ENCODE assay signal across 12 mouse cellular contexts in genomic region chr5:146781663-146782062, GRCm38 (mm10). TPM values are rescaled to one million over a fixed set of nuclear protein-coding genes. Genes with fewer than 3 reads are reported as not detected.
DNase-seq lines count a peak whose midpoint lies in the region; ATAC-seq and TF ChIP-seq lines count a peak whose summit lies in the region.
"Had no signal": no experiment of that assay in that cellular context is flagged by ENCODE, and none has a peak within 500 bp of the region (broad histone marks: within the 10 kb centered on the region; RNA-seq: fewer than 3 reads in every experiment).

No protein-coding gene starts in this region.

- peak; percentile 95 for DNase-seq in heart, adult 11 months
- no peak for DNase-seq in heart, postnatal 14 days
- peak; percentile 32 for DNase-seq in MEL (ENCODE audit: low read depth, low spot score)
- peak; percentile 52 to 76 for DNase-seq in thymus, adult 18-20 months
- no peak for DNase-seq in embryo, embryonic 10 days (ENCODE audit: low spot score)
- DNase-seq: embryo, embryonic 11 days; gastrocnemius, postnatal 10 days had no signal

- no peak overlapping the region for H3K9ac ChIP-seq in MEL (ENCODE audit: control insufficient read depth, low read depth, low read length, poor library complexity, severe bottlenecking)
- H3K9ac ChIP-seq in kidney, embryonic 14.5 days (ENCODE audit: low read depth, low read length), result no peak overlapping the region
- no peak overlapping the region for H3K9ac ChIP-seq in kidney, embryonic 15.5 days
- H3K9ac ChIP-seq: lung, embryonic 15.5 days had no signal

- 51% methylated on average over 9 of the region's 9 CpGs for WGBS in macrophage (ENCODE audit: missing documents)
- WGBS in kidney, embryonic 14.5 days, result 72% methylated on average over 9 of the region's 9 CpGs
- 74% methylated on average over 9 of the region's 9 CpGs for WGBS in kidney, embryonic 15.5 days

- H3K27ac ChIP-seq in MEL (ENCODE audit: control insufficient read depth, low read depth, low read length), result no peak overlapping the region
- H3K27ac ChIP-seq in macrophage, result 0 out of 2 replicates have a peak overlapping the region, but pooled peaks have one; percentile 13
- H3K27ac ChIP-seq in kidney, embryonic 14.5 days (ENCODE audit: low read depth, low read length), result no peak overlapping the region
- H3K27ac ChIP-seq in kidney, embryonic 15.5 days, result no peak overlapping the region
- H3K27ac ChIP-seq: kidney, postnatal 0 days; lung, embryonic 15.5 days had no signal

- H3K27me3 ChIP-seq in MEL (ENCODE audit: control insufficient read depth in 1 of 2, insufficient read depth in 2 of 2, low read length in 2 of 2), result no peaks in the 10 kb centered on the region
- H3K27me3 ChIP-seq in kidney, embryonic 14.5 days (ENCODE audit: control insufficient read depth, insufficient read depth, low read length), result no peaks in the 10 kb centered on the region
- H3K27me3 ChIP-seq in kidney, embryonic 15.5 days, result no peaks in the 10 kb centered on the region
- H3K27me3 ChIP-seq: lung, embryonic 15.5 days had no signal

- no peak overlapping the region for H3K4me2 ChIP-seq in kidney, embryonic 14.5 days (replicated peaks; ENCODE audit: low read depth, low read length)
- H3K4me2 ChIP-seq in kidney, embryonic 15.5 days, result no peak overlapping the region
- H3K4me2 ChIP-seq: lung, embryonic 15.5 days had no signal

- peaks cover 7% of the 10 kb centered on the region; the same call in 1 of the 2 replicates for H3K79me2 ChIP-seq in MEL (ENCODE audit: control insufficient read depth, insufficient read depth, low read length, poor library complexity)
- H3K79me2 ChIP-seq in macrophage (ENCODE audit: inconsistent target), result peaks cover 100% of the 10 kb centered on the region

- TF ChIP-seq CTCF in MEL (IDR thresholded peaks at IDR 0.05 in 2 of 3, conservative IDR thresholded peaks at IDR 0.05 in 1 of 3; ENCODE audit: control insufficient read depth in 1 of 3, insufficient read depth in 1 of 3, low read depth in 2 of 3, low read length in 3 of 3, poor library complexity in 1 of 3, severe bottlenecking in 1 of 3), result no peak

- peaks cover 0 to 17% of the 10 kb centered on the region in 2 experiments; a peak in 2 of 4 replicates for H3K36me3 ChIP-seq in MEL (ENCODE audit: control insufficient read depth in 1 of 2, insufficient read depth in 2 of 2, low read length in 2 of 2)
- H3K36me3 ChIP-seq in macrophage (ENCODE audit: inconsistent target), result 0 out of 2 replicates have a peak, but pooled peaks cover 10% of the 10 kb centered on the region
- no peaks in the 10 kb centered on the region for H3K36me3 ChIP-seq in kidney, embryonic 14.5 days (ENCODE audit: control insufficient read depth, insufficient read depth, low read length)
- H3K36me3 ChIP-seq in kidney, embryonic 15.5 days, result peaks cover 8% of the 10 kb centered on the region; the same call in 1 of the 2 replicates
- H3K36me3 ChIP-seq: lung, embryonic 15.5 days had no signal

- no peak for TF ChIP-seq POLR2A in MEL (IDR thresholded peaks at IDR 0.05; ENCODE audit: control insufficient read depth in 1 of 2, insufficient read depth in 1 of 2, low read depth in 1 of 2, low read length in 2 of 2, poor library complexity in 1 of 2)

- H3K4me3 ChIP-seq in MEL (ENCODE audit: control insufficient read depth in 1 of 2, insufficient read depth in 1 of 2, low read depth in 2 of 2, low read length in 2 of 2), result no peak overlapping the region
- H3K4me3 ChIP-seq in macrophage (ENCODE audit: inconsistent target), result no peak overlapping the region
- no peak overlapping the region for H3K4me3 ChIP-seq in kidney, embryonic 14.5 days (ENCODE audit: low read length)
- H3K4me3 ChIP-seq in kidney, embryonic 15.5 days (replicated peaks), result no peak overlapping the region
- H3K4me3 ChIP-seq: lung, embryonic 15.5 days had no signal

- peaks cover 4 to 19% of the 10 kb centered on the region in 2 experiments for H3K4me1 ChIP-seq in MEL (ENCODE audit: control insufficient read depth in 1 of 2, insufficient read depth in 2 of 2, low read length in 2 of 2)
- peaks cover 11% of the 10 kb centered on the region for H3K4me1 ChIP-seq in kidney, embryonic 14.5 days (ENCODE audit: control insufficient read depth, insufficient read depth, low read length)
- H3K4me1 ChIP-seq in kidney, embryonic 15.5 days, result peaks cover 73% of the 10 kb centered on the region

- no peak for TF ChIP-seq RAD21 in MEL (IDR thresholded peaks at IDR 0.05; ENCODE audit: low read depth, low read length)

- no peak for ATAC-seq in kidney, embryonic 14.5 days (ENCODE audit: low FRiP score, low TSS enrichment)
- ATAC-seq in kidney, embryonic 15.5 days (replicated peaks; ENCODE audit: low FRiP score), result no peak

- no peaks in the 10 kb centered on the region for H3K9me3 ChIP-seq in MEL (replicated peaks; ENCODE audit: insufficient read depth, low read length)
- no peaks in the 10 kb centered on the region for H3K9me3 ChIP-seq in kidney, embryonic 14.5 days (ENCODE audit: control insufficient read depth, low read length)
- no peaks in the 10 kb centered on the region for H3K9me3 ChIP-seq in kidney, embryonic 15.5 days (replicated peaks)
- H3K9me3 ChIP-seq: lung, embryonic 15.5 days had no signal

- no peak for TF ChIP-seq EP300 in MEL (IDR thresholded peaks at IDR 0.05; ENCODE audit: low read depth in 1 of 2, low read length in 2 of 2)

- intact Hi-C loops in heart, postnatal 14 days (cut with DNase I), result no loop called here

TF ChIP-seq in MEL, 35 proteins besides CTCF, POLR2A, EP300 and RAD21:
- TF ChIP-seq TBP (IDR thresholded peaks at IDR 0.05; ENCODE audit: low read depth, low read length) (no peak), ETS1 (IDR thresholded peaks at IDR 0.05; ENCODE audit: low read depth, low read length) (0 out of 2 replicates have a peak, but pooled peaks have one; percentile 12), POLR2AphosphoS5 (IDR thresholded peaks at IDR 0.05; ENCODE audit: borderline replicate concordance, low read depth, low read length) (no peak), BHLHE40 (IDR thresholded peaks at IDR 0.05; ENCODE audit: borderline replicate concordance, low read depth, low read length) (peak; percentile 44; the same call in 1 of the 2 replicates), RCOR1 (IDR thresholded peaks at IDR 0.05; ENCODE audit: low read depth, low read length) (peak; percentile 22; the same call in 1 of the 2 replicates), MAFK (IDR thresholded peaks at IDR 0.05; ENCODE audit: borderline replicate concordance, low read depth, low read length) (no peak), USF1 (IDR thresholded peaks at IDR 0.05; ENCODE audit: low read depth, low read length) (0 out of 2 replicates have a peak, but pooled peaks have one; percentile 25), MAX (IDR thresholded peaks at IDR 0.05; ENCODE audit: low read length) (no peak)

RNA-seq across cellular contexts. Expression of gene Usp12, which starts 13.1 kb away (rescaled TPM):
- 10 to 100 TPM; 17.6 to 18.6 TPM for total RNA-seq in heart, postnatal 14 days (2021)
- 22.0 and 24.5 TPM in 2 replicates for total RNA-seq in MEL (2012; rRNA removed)
- polyA plus RNA-seq in MEL (2012; ENCODE audit: insufficient read depth in 1 of 2, insufficient read length in 2 of 2, low read depth in 1 of 2, low replicate concordance in 2 of 2, missing spikeins in 1 of 2) (10 to 100 TPM in 1 of 2 experiments, not detected in 1; 24.5 TPM), macrophage (2018) (31.8 to 48.8 TPM (median 40.6 TPM) in 3 replicates)
- total RNA-seq in macrophage (2018; cell fraction: chromatin; rRNA removed), result 100 to 1,000 TPM in 12 of 26 experiments, 10 to 100 TPM in 14; 37.3 to 274 (median 98.0) TPM
- total RNA-seq in macrophage (2018; cell fraction: cytosol; rRNA removed), result 100 to 1,000 TPM in 1 of 26 experiments, 10 to 100 TPM in 25; 44.9 to 106 (median 60.7) TPM
- total RNA-seq in macrophage (2018; cell fraction: nucleus; rRNA removed), result 100 to 1,000 TPM in 13 of 26 experiments, 10 to 100 TPM in 13; 47.1 to 310 (median 98.8) TPM
- polyA plus RNA-seq in kidney, embryonic 14.5 days (2014; fragmentation: Nextera tagmentation; extraction: Ambion mirVana), result 11.0 and 14.4 TPM in 2 replicates
- 21.2 and 21.7 TPM in 2 replicates for polyA plus RNA-seq in kidney, embryonic 15.5 days (2015; fragmentation: Nextera tagmentation; extraction: Ambion mirVana)

RNA-seq across cellular contexts. Expression of gene Rpl21, which starts 51.0 kb away (rescaled TPM):
- total RNA-seq in heart, postnatal 14 days (2021), result 100 to 1,000 TPM; 122 to 126 TPM
- total RNA-seq in MEL (2012; rRNA removed), result 468 and 508 TPM in 2 replicates
- 10 to 100 TPM in 1 of 2 experiments, not detected in 1; 70.7 TPM for polyA plus RNA-seq in MEL (2012; ENCODE audit: insufficient read depth in 1 of 2, insufficient read length in 2 of 2, low read depth in 1 of 2, low replicate concordance in 2 of 2, missing spikeins in 1 of 2)
- 100 to 1,000 TPM in 6 of 26 experiments, 10 to 100 TPM in 20; 59.0 to 135 (median 82.7) TPM for total RNA-seq in macrophage (2018; cell fraction: chromatin; rRNA removed)
- total RNA-seq in macrophage (2018; cell fraction: cytosol; rRNA removed), result 100 to 1,000 TPM; 253 to 777 (median 381) TPM
- 100 to 1,000 TPM in 5 of 26 experiments, 10 to 100 TPM in 21; 57.0 to 124 (median 79.0) TPM for total RNA-seq in macrophage (2018; cell fraction: nucleus; rRNA removed)
- polyA plus RNA-seq in macrophage (2018), result 497 to 698 TPM (median 498 TPM) in 3 replicates
- 689 and 848 TPM in 2 replicates for polyA plus RNA-seq in kidney, embryonic 14.5 days (2014; fragmentation: Nextera tagmentation; extraction: Ambion mirVana)
- 549 and 599 TPM in 2 replicates for polyA plus RNA-seq in kidney, embryonic 15.5 days (2015; fragmentation: Nextera tagmentation; extraction: Ambion mirVana)

Comparison
In these comparisons a context has a peak if more than half of its experiments do, and no peak if none do; other contexts are left out.
1. DNase-seq: peak in heart, adult 11 months (single experiment), MEL (single experiment) and thymus, adult 18-20 months (2 of 2); none in heart, postnatal 14 days (0 of 2) and embryo, embryonic 10 days (single experiment).